Mouse (Mus musculus) embryonic facial prominence, embryonic 13.5 days (tissue): ENCODE results near the gene Traf6. TPM values are rescaled to one million over a fixed set of nuclear protein-coding genes. Genes with fewer than 3 reads are reported as not detected.

ENCODE experiments used
- ATAC-seq: fragments of 200-750 bp; cut with Nextera tagmentation; 2 replicates; pipeline ENCODE4 v1.8.0; 2017; ENCODE audit warnings: low read depth; ENCODE audit not compliant: insufficient number of reproducible peaks, insufficient read depth, low FRiP score, low TSS enrichment
- H3K27ac ChIP-seq: fragments of 300-500 bp; sonication (generic); 2 replicates; pipeline ENCODE4 v1.5.1; 2015; ENCODE audit warnings: moderate library complexity, mild to moderate bottlenecking, inconsistent platforms
- H3K27me3 ChIP-seq: fragments of 300-500 bp; sonication (generic); 2 replicates; pipeline ENCODE4 v1.6.1; 2015; ENCODE audit warnings: mild to moderate bottlenecking, inconsistent platforms
- H3K36me3 ChIP-seq: fragments of 300-500 bp; sonication (generic); 2 replicates; pipeline ENCODE4 v1.6.1; 2015; ENCODE audit warnings: mild to moderate bottlenecking, inconsistent platforms
- H3K4me1 ChIP-seq: fragments of 300-500 bp; sonication (generic); 2 replicates; pipeline ENCODE4 v1.6.1; 2015; ENCODE audit warnings: inconsistent platforms
- H3K4me2 ChIP-seq: fragments of 300-500 bp; sonication (generic); 2 replicates; pipeline ENCODE4 v1.6.1; 2015; ENCODE audit warnings: moderate library complexity, mild to moderate bottlenecking, inconsistent platforms
- H3K4me3 ChIP-seq: fragments of 300-500 bp; sonication (generic); 2 replicates; pipeline ENCODE4 v1.5.1; 2015; ENCODE audit warnings: mild to moderate bottlenecking, inconsistent platforms
- H3K9ac ChIP-seq: fragments of 300-500 bp; sonication (generic); 2 replicates; pipeline ENCODE4 v1.6.1; 2015; ENCODE audit warnings: mild to moderate bottlenecking, inconsistent platforms
- H3K9me3 ChIP-seq: fragments of 300-500 bp; sonication (generic); 2 replicates; pipeline ENCODE4 v1.6.1; 2016; ENCODE audit warnings: inconsistent platforms
- WGBS: fragments of 180-500 bp; shearing (Covaris S2); methylation state at CpG from one replicate; pipeline ENCODE4 v1.1.7; 2015; ENCODE audit warnings: mixed read lengths; 5-methylcytosine and 5-hydroxymethylcytosine counted together
- polyA plus RNA-seq: library from polyadenylated mRNA; unstranded; fragments of >200 nt; fragmentation: Nextera tagmentation; extraction: Ambion mirVana; gene quantifications from 2 replicates; pipeline ENCODE4 v1.2.1, GENCODE M21; 2015

Gene Traf6
- polyA plus RNA-seq, 1 experiment from 2014 or later = 8.8 TPM

- Histone ChIP-seq H3K4me1 (peaks cover 19% of the 10 kb centered on the region), H3K4me2 (no peak overlapping the region), H3K9me3 (no peaks in the 10 kb centered on the region), H3K36me3 (peaks cover 49% of the 10 kb centered on the region), H3K9ac (no peak overlapping the region), H3K27me3 (no peaks in the 10 kb centered on the region), H3K4me3 (no peak overlapping the region), H3K27ac (no peak overlapping the region)
- ATAC-seq = no peak
- 83% methylated on average over 4 of the region's 4 CpGs for WGBS
Observed at GRCm38 (mm10) chr2:101699284-101699683, 21.1 kb downstream of the Traf6 start.

- Histone ChIP-seq H3K27ac (no peak overlapping the region), H3K9ac (no peak overlapping the region), H3K4me3 (no peak overlapping the region), H3K27me3 (no peaks in the 10 kb centered on the region), H3K9me3 (no peaks in the 10 kb centered on the region), H3K4me2 (no peak overlapping the region), H3K36me3 (peaks cover 2% of the 10 kb centered on the region; the same call in 1 of the 2 replicates), H3K4me1 (peaks cover 22% of the 10 kb centered on the region)
- WGBS = 28% methylated on average over 5 of the region's 5 CpGs
- no peak for ATAC-seq
Observed at GRCm38 (mm10) chr2:101705941-101706485, 27.8 kb downstream of the Traf6 start.

GRCm38 (mm10) chr2:101711608-101712007 is 33.4 kb downstream of the Traf6 start:
- Histone ChIP-seq H3K4me2 (no peak overlapping the region), H3K9ac (no peak overlapping the region), H3K36me3 (peaks cover 13% of the 10 kb centered on the region), H3K4me1 (no peaks in the 10 kb centered on the region), H3K27ac (no peak overlapping the region), H3K27me3 (no peaks in the 10 kb centered on the region), H3K4me3 (no peak overlapping the region), H3K9me3 (no peaks in the 10 kb centered on the region)
- 87% methylated on average over 3 of the region's 3 CpGs for WGBS
- ATAC-seq = no peak

- ATAC-seq = no peak
- Histone ChIP-seq H3K9ac (no peak overlapping the region), H3K4me1 (no peaks in the 10 kb centered on the region), H3K36me3 (peaks cover 28% of the 10 kb centered on the region), H3K4me2 (no peak overlapping the region), H3K4me3 (no peak overlapping the region), H3K27ac (no peak overlapping the region), H3K27me3 (no peaks in the 10 kb centered on the region), H3K9me3 (no peaks in the 10 kb centered on the region)
- WGBS = 80% methylated on average over 8 of the region's 8 CpGs
Observed at GRCm38 (mm10) chr2:101715650-101716323, 37.6 kb downstream of the Traf6 start.

- H3K4me3 ChIP-seq = no peak overlapping the region
- H3K27me3 ChIP-seq = no peaks in the 10 kb centered on the region
- WGBS = 93% methylated on average over 13 of the region's 13 CpGs
- peaks cover 1% of the 10 kb centered on the region; the same call in 1 of the 2 replicates for H3K4me1 ChIP-seq
- H3K27ac ChIP-seq = no peak overlapping the region; the same call in 1 of the 2 replicates
- peaks cover 28% of the 10 kb centered on the region for H3K36me3 ChIP-seq
- no peaks in the 10 kb centered on the region for H3K9me3 ChIP-seq
- ATAC-seq = no peak
- H3K9ac ChIP-seq = no peak overlapping the region
- no peak overlapping the region for H3K4me2 ChIP-seq
Observed at GRCm38 (mm10) chr2:101717162-101717561, 38.9 kb downstream of the Traf6 start.

- Histone ChIP-seq H3K4me3 (no peak overlapping the region), H3K9ac (no peak overlapping the region), H3K27ac (peak overlapping the region; percentile 82; the same call in 1 of the 2 replicates), H3K4me2 (no peak overlapping the region), H3K27me3 (no peaks in the 10 kb centered on the region), H3K4me1 (peaks cover 17% of the 10 kb centered on the region), H3K9me3 (no peaks in the 10 kb centered on the region), H3K36me3 (peaks cover 15% of the 10 kb centered on the region)
- 87% methylated on average over 4 of the region's 4 CpGs for WGBS
- no peak for ATAC-seq
Observed at GRCm38 (mm10) chr2:101721835-101722234, 43.6 kb downstream of the Traf6 start.

GRCm38 (mm10) chr2:101722370-101723332 is 44.4 kb downstream of the Traf6 start:
- H3K27me3 ChIP-seq = no peaks in the 10 kb centered on the region
- peak overlapping the region; percentile 82 for H3K27ac ChIP-seq
- no peak overlapping the region for H3K4me3 ChIP-seq
- no peak for ATAC-seq
- WGBS = 36% methylated on average over 8 of the region's 8 CpGs
- H3K9ac ChIP-seq = no peak overlapping the region
- peaks cover 17% of the 10 kb centered on the region for H3K4me1 ChIP-seq
- H3K36me3 ChIP-seq = peaks cover 17% of the 10 kb centered on the region
- no peaks in the 10 kb centered on the region for H3K9me3 ChIP-seq
- H3K4me2 ChIP-seq = no peak overlapping the region

GRCm38 (mm10) chr2:101723333-101723881 is 45.2 kb downstream of the Traf6 start:
- Histone ChIP-seq H3K9me3 (no peaks in the 10 kb centered on the region), H3K4me1 (peaks cover 17% of the 10 kb centered on the region), H3K9ac (no peak overlapping the region), H3K36me3 (peaks cover 25% of the 10 kb centered on the region), H3K4me2 (no peak overlapping the region), H3K27ac (peak overlapping the region; percentile 82; the same call in 1 of the 2 replicates), H3K27me3 (no peaks in the 10 kb centered on the region), H3K4me3 (no peak overlapping the region)
- 69% methylated on average over 10 of the region's 10 CpGs for WGBS
- ATAC-seq = no peak

- no peak for ATAC-seq
- H3K9ac ChIP-seq = 0 out of 2 replicates have a peak overlapping the region, but pooled peaks have one; percentile 2
- no peak overlapping the region for H3K27ac ChIP-seq
- no peaks in the 10 kb centered on the region for H3K27me3 ChIP-seq
- H3K4me1 ChIP-seq = peaks cover 26% of the 10 kb centered on the region
- no peaks in the 10 kb centered on the region for H3K9me3 ChIP-seq
- H3K4me3 ChIP-seq = no peak overlapping the region
- H3K36me3 ChIP-seq = peaks cover 38% of the 10 kb centered on the region
- no peak overlapping the region for H3K4me2 ChIP-seq
Observed at GRCm38 (mm10) chr2:101727787-101728186, 49.6 kb downstream of the Traf6 start.

- peaks cover 19% of the 10 kb centered on the region for H3K4me1 ChIP-seq
- ATAC-seq = no peak
Observed at GRCm38 (mm10) chr2:101729472-101729871, 51.2 kb downstream of the Traf6 start.

GRCm38 (mm10) chr2:101730972-101731371 is 52.7 kb downstream of the Traf6 start:
- Histone ChIP-seq H3K27ac (peak overlapping the region; percentile 51), H3K4me3 (no peak overlapping the region), H3K4me1 (peaks cover 19% of the 10 kb centered on the region), H3K9me3 (no peaks in the 10 kb centered on the region), H3K4me2 (no peak overlapping the region), H3K9ac (no peak overlapping the region; the same call in 1 of the 2 replicates), H3K27me3 (no peaks in the 10 kb centered on the region), H3K36me3 (peaks cover 56% of the 10 kb centered on the region)
- no peak for ATAC-seq

More at GRCm38 (mm10) chr2:101729472-101729871, 51.2 kb downstream of the Traf6 start:
- no peak overlapping the region for H3K27ac ChIP-seq
- H3K4me2 ChIP-seq = no peak overlapping the region
- H3K36me3 ChIP-seq = peaks cover 53% of the 10 kb centered on the region
- H3K4me3 ChIP-seq = no peak overlapping the region
- no peaks in the 10 kb centered on the region for H3K9me3 ChIP-seq
- no peaks in the 10 kb centered on the region for H3K27me3 ChIP-seq
- 85% methylated on average over 1 of the region's 1 CpGs for WGBS
- H3K9ac ChIP-seq = no peak overlapping the region
